Mouse (Mus musculus) adipocyte (in vitro differentiated cells): ENCODE measurements at regions not wholly inside any gene's neighbourhood (a gene's known extent, or its start where the extent isn't known, plus 50 kb on each side); places are given as distances from the start of the nearest gene placed in this dataset.

Experiments used
- DNase-seq: peaks from one replicate; pipeline ENCODE4 v3.0.0-alpha.2; 2016; ENCODE audit warnings: low spot score

DNA sequence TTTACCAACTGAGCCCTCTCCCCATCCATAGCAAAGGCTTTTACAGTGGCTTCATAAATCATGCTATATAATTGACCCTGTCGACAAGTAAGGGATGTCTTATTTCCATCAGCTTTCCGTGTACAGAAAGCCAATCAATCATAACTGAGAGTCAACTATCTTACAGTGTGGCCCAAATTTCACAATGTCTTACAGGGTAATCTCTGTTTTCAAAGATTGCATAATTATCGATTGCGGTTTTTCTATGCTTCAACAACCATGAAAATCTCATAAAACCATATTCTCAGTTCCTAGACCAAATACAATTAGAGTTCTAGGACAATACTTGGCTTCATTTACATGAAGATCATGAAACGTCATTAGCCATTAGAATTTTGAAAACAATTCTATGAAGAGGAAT lies 56.1 kb upstream of the Samsn1 start:
- DNase-seq: no peak

- no peak for DNase-seq
Observed at GRCm38 (mm10) chr16:76076231-76076630, 54.1 kb upstream of the Samsn1 start.
